ENCODE assay signal across 25 mouse cellular contexts in genomic region chr1:171994501-171994900, GRCm38 (mm10). TPM values are rescaled to one million over a fixed set of nuclear protein-coding genes. Genes with fewer than 3 reads are reported as not detected.
DNase-seq lines count a peak whose midpoint lies in the region; ATAC-seq and TF ChIP-seq lines count a peak whose summit lies in the region.
"Had no signal": no experiment of that assay in that cellular context is flagged by ENCODE, and none has a peak within 500 bp of the region (broad histone marks: within the 10 kb centered on the region; RNA-seq: fewer than 3 reads in every experiment).

No protein-coding gene starts in this region.

- TF ChIP-seq POLR2A in thymus, adult 2 months (IDR thresholded peaks at IDR 0.05; ENCODE audit: control insufficient read depth, extremely low read depth, insufficient read depth, low read length, poor library complexity) = no peak

- H3K9ac ChIP-seq in heart, embryonic 12.5 days = no peak overlapping the region
- H3K9ac ChIP-seq in intestine, embryonic 14.5 days (ENCODE audit: low read length) = no peak overlapping the region
- no peak overlapping the region for H3K9ac ChIP-seq in intestine, embryonic 16.5 days (ENCODE audit: low read depth, low read length)
- H3K9ac ChIP-seq: embryonic facial prominence, embryonic 15.5 days; hindbrain, embryonic 13.5 days; limb, embryonic 13.5 days; liver, embryonic 15.5 days; neural tube, embryonic 15.5 days had no signal

- no peaks in the 10 kb centered on the region for H3K27me3 ChIP-seq in heart, embryonic 12.5 days (replicated peaks)
- H3K27me3 ChIP-seq in intestine, embryonic 14.5 days (replicated peaks; ENCODE audit: control insufficient read depth, insufficient read depth, low read length) = no peaks in the 10 kb centered on the region
- no peaks in the 10 kb centered on the region for H3K27me3 ChIP-seq in intestine, embryonic 16.5 days (replicated peaks; ENCODE audit: control insufficient read depth, insufficient read depth, low read length)
- H3K27me3 ChIP-seq in thymus, adult 2 months (ENCODE audit: control insufficient read depth, insufficient read depth, low read length) = no peaks in the 10 kb centered on the region
- H3K27me3 ChIP-seq: embryonic facial prominence, embryonic 15.5 days; hindbrain, embryonic 13.5 days; limb, embryonic 13.5 days; liver, embryonic 15.5 days; neural tube, embryonic 15.5 days had no signal

- DNase-seq in heart, adult 9 months (ENCODE audit: low spot score in 2 of 2) = no peak
- peak; percentile 35 for DNase-seq in intestine, embryonic 14.5 days (ENCODE audit: low spot score)
- no peak for DNase-seq in thymus, adult 2 months
- no peak for DNase-seq in thymus, postnatal 10 days (ENCODE audit: low spot score in 2 of 2)
- DNase-seq: adrenal gland, adult 2 months; cerebellum, adult 11 months; cerebellum, adult 9-11 months; kidney, adult 2 months; layer of hippocampus, adult 9-11 months; right cerebral cortex, adult 18-20 months; right cerebral cortex, postnatal 4 days had no signal

- no peaks in the 10 kb centered on the region for H3K36me3 ChIP-seq in heart, embryonic 12.5 days
- no peaks in the 10 kb centered on the region for H3K36me3 ChIP-seq in intestine, embryonic 14.5 days (ENCODE audit: control insufficient read depth, insufficient read depth, low read length)
- no peaks in the 10 kb centered on the region for H3K36me3 ChIP-seq in intestine, embryonic 16.5 days (ENCODE audit: control insufficient read depth, insufficient read depth, low read length)
- no peaks in the 10 kb centered on the region for H3K36me3 ChIP-seq in thymus, adult 2 months (ENCODE audit: control insufficient read depth, insufficient read depth, low read length)
- H3K36me3 ChIP-seq: embryonic facial prominence, embryonic 15.5 days; G1E; limb, embryonic 13.5 days; liver, embryonic 15.5 days; neural tube, embryonic 15.5 days had no signal

- TF ChIP-seq CTCF in thymus, adult 2 months (IDR thresholded peaks at IDR 0.05; ENCODE audit: borderline replicate concordance, control insufficient read depth, extremely low read depth, insufficient read depth, low read length, poor library complexity) = no peak

- ATAC-seq in heart, embryonic 12.5 days (ENCODE audit: insufficient number of reproducible peaks, low FRiP score) = peak; percentile 41; the same call in 1 of the 2 replicates
- no peak for ATAC-seq in intestine, embryonic 14.5 days (replicated peaks; ENCODE audit: low FRiP score, low TSS enrichment, low read depth)
- no peak for ATAC-seq in intestine, embryonic 16.5 days
- ATAC-seq in megakaryocyte progenitor cell, adult 5-6 weeks (replicated peaks; ENCODE audit: poor library complexity) = peak; percentile 46
- ATAC-seq: forebrain, embryonic 14.5 days; lung, postnatal 0 days had no signal

- H3K4me2 ChIP-seq in heart, embryonic 12.5 days = no peak overlapping the region
- no peak overlapping the region for H3K4me2 ChIP-seq in intestine, embryonic 14.5 days (ENCODE audit: low read length)
- no peak overlapping the region for H3K4me2 ChIP-seq in intestine, embryonic 16.5 days (ENCODE audit: low read depth, low read length)
- H3K4me2 ChIP-seq: embryonic facial prominence, embryonic 15.5 days; hindbrain, embryonic 13.5 days; limb, embryonic 13.5 days; liver, embryonic 15.5 days; neural tube, embryonic 15.5 days had no signal

- peaks cover 28% of the 10 kb centered on the region for H3K4me1 ChIP-seq in heart, embryonic 12.5 days (replicated peaks)
- H3K4me1 ChIP-seq in intestine, embryonic 14.5 days (replicated peaks; ENCODE audit: control insufficient read depth, insufficient read depth, low read length) = no peaks in the 10 kb centered on the region
- H3K4me1 ChIP-seq in intestine, embryonic 16.5 days (ENCODE audit: control insufficient read depth, insufficient read depth, low read length) = no peaks in the 10 kb centered on the region
- peaks cover 6% of the 10 kb centered on the region for H3K4me1 ChIP-seq in thymus, adult 2 months (replicated peaks; ENCODE audit: control insufficient read depth, insufficient read depth, low read length)
- H3K4me1 ChIP-seq: embryonic facial prominence, embryonic 15.5 days; hindbrain, embryonic 13.5 days; liver, embryonic 15.5 days; midbrain, embryonic 10.5 days; neural tube, embryonic 15.5 days had no signal

- no peak overlapping the region for H3K4me3 ChIP-seq in heart, embryonic 12.5 days
- H3K4me3 ChIP-seq in intestine, embryonic 14.5 days (ENCODE audit: low read depth, low read length) = no peak overlapping the region
- no peak overlapping the region for H3K4me3 ChIP-seq in intestine, embryonic 16.5 days (ENCODE audit: low read length)
- no peak overlapping the region for H3K4me3 ChIP-seq in thymus, adult 2 months (ENCODE audit: control insufficient read depth, insufficient read depth, low read length)
- H3K4me3 ChIP-seq: embryonic facial prominence, embryonic 15.5 days; hindbrain, embryonic 13.5 days; limb, embryonic 13.5 days; liver, embryonic 15.5 days; midbrain, embryonic 10.5 days; neural tube, embryonic 15.5 days had no signal

- peak overlapping the region; percentile 45 for H3K27ac ChIP-seq in heart, embryonic 12.5 days (ENCODE audit: poor library complexity, severe bottlenecking)
- H3K27ac ChIP-seq in intestine, embryonic 14.5 days (ENCODE audit: low read depth) = no peak overlapping the region
- H3K27ac ChIP-seq in intestine, embryonic 16.5 days (ENCODE audit: low read length) = no peak overlapping the region
- H3K27ac ChIP-seq in thymus, adult 2 months (ENCODE audit: control insufficient read depth, insufficient read depth, low read length) = peak overlapping the region; percentile 5; the same call in 1 of the 2 replicates
- H3K27ac ChIP-seq: embryonic facial prominence, embryonic 15.5 days; hindbrain, embryonic 13.5 days; kidney, postnatal 0 days; limb, embryonic 13.5 days; liver, embryonic 15.5 days; macrophage; midbrain, embryonic 10.5 days; neural tube, embryonic 15.5 days had no signal

- 63% methylated on average over 2 of the region's 2 CpGs for WGBS in heart, embryonic 12.5 days
- 75% methylated on average over 2 of the region's 2 CpGs for whole genome bisulfite sequencing in intestine, embryonic 14.5 days
- 83% methylated on average over 2 of the region's 2 CpGs for WGBS in intestine, embryonic 16.5 days
- WGBS in thymus, adult 2 months = 84% methylated on average over 2 of the region's 2 CpGs

- no peaks in the 10 kb centered on the region for H3K9me3 ChIP-seq in heart, embryonic 12.5 days (replicated peaks)
- H3K9me3 ChIP-seq in intestine, embryonic 14.5 days (ENCODE audit: control insufficient read depth, low read length) = no peaks in the 10 kb centered on the region
- no peaks in the 10 kb centered on the region for H3K9me3 ChIP-seq in intestine, embryonic 16.5 days (ENCODE audit: control insufficient read depth, low read length)
- H3K9me3 ChIP-seq: embryonic facial prominence, embryonic 15.5 days; G1E; hindbrain, embryonic 13.5 days; limb, embryonic 13.5 days; liver, embryonic 15.5 days; midbrain, embryonic 10.5 days; neural tube, embryonic 15.5 days had no signal

RNA-seq across cellular contexts. Expression of gene Vangl2, which starts 33.7 kb away (rescaled TPM):
- 13.5 and 14.4 TPM in 2 replicates for polyA plus RNA-seq in heart, embryonic 12.5 days (2016; fragmentation: Nextera tagmentation; extraction: Ambion mirVana)
- 13.9 and 15.4 TPM in 2 replicates for polyA plus RNA-seq in intestine, embryonic 14.5 days (2014; fragmentation: Nextera tagmentation; extraction: Ambion mirVana)
- 6.1 and 6.8 TPM in 2 replicates for polyA plus RNA-seq in intestine, embryonic 16.5 days (2015; fragmentation: Nextera tagmentation; extraction: Ambion mirVana)
- 20.5 and 27.3 TPM in 2 replicates for polyA plus RNA-seq in thymus, adult 2 months (2012; rRNA removed)
- 1.9 and 3.3 TPM in 2 replicates for total RNA-seq in megakaryocyte progenitor cell, adult 5-6 weeks (2015)
- total RNA-seq in megakaryocyte progenitor cell, adult 5-6 weeks (2017) = 1.1 and 1.7 TPM in 2 replicates
- polyA plus RNA-seq: G1E had no signal

Comparison
In these comparisons a context has a peak if more than half of its experiments do, and no peak if none do; other contexts are left out.
1. ATAC-seq: peak in heart, embryonic 12.5 days (single experiment) and megakaryocyte progenitor cell, adult 5-6 weeks (single experiment); none in intestine, embryonic 14.5 days (single experiment) and intestine, embryonic 16.5 days (single experiment).
2. H3K27ac ChIP-seq: peak in heart, embryonic 12.5 days (single experiment) and thymus, adult 2 months (single experiment); none in intestine, embryonic 14.5 days (single experiment) and intestine, embryonic 16.5 days (single experiment).